Comparison of ENCODE assay signal across 15 mouse cellular contexts in the genomic region with DNA sequence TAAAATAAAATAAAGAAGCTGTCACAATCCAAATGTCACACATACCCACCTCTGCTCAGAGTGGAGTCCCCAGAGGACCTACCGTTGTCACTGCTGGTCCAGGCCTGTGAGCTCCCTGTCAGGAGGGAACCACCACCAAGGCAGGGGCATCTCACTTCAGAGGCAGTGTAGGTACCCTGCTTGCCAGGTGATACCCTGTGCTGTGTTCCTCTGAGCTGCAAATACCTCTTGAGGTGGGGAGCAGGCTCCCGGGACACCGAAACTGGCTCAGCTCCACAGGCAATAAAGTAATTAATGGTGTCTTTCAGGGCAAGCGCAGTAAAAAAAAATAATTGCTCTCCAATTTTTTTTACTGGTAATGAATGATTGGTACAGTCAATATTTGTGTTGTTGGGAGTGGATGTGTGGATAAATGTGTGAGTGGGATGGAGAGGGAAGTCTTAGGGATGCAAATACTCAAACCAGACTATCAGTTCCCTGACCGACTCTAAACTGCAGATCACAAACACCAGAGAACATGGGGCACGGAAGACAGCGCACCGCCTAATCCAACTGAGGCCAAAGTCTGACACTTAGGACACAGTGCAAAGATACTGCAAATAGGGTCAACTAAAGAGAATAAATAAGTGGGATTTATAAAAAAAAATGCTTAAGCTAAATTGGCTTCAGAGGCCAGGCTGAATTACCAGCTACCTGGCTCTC.
DNase-seq lines count a peak whose midpoint lies in the region; ATAC-seq lines count a peak whose summit lies in the region.
"Had no signal": no experiment of that assay in that cellular context is flagged by ENCODE, and none has a peak within 500 bp of the region (broad histone marks: within the 10 kb centered on the region; RNA-seq: fewer than 3 reads in every experiment).

No protein-coding gene starts in this region.

- no peaks in the 10 kb centered on the region for H3K9me3 ChIP-seq in embryonic facial prominence, embryonic 14.5 days (ENCODE audit: control insufficient read depth, low read length)
- H3K9me3 ChIP-seq in embryonic facial prominence, embryonic 10.5 days: no peaks in the 10 kb centered on the region
- H3K9me3 ChIP-seq in megakaryocyte, embryonic 14.5 days: no peaks in the 10 kb centered on the region
- H3K9me3 ChIP-seq: heart, embryonic 15.5 days; limb, embryonic 10.5 days; liver, embryonic 15.5 days had no signal

- H3K4me1 ChIP-seq in embryonic facial prominence, embryonic 14.5 days (ENCODE audit: control insufficient read depth, insufficient read depth, low read length): peaks cover 4% of the 10 kb centered on the region
- H3K4me1 ChIP-seq in embryonic facial prominence, embryonic 10.5 days: peaks cover 3% of the 10 kb centered on the region; the same call in 1 of the 2 replicates
- no peaks in the 10 kb centered on the region for H3K4me1 ChIP-seq in megakaryocyte, embryonic 14.5 days
- H3K4me1 ChIP-seq: liver, embryonic 15.5 days had no signal

- ATAC-seq in embryonic facial prominence, embryonic 14.5 days (ENCODE audit: low read depth): peak; percentile 13; the same call in 1 of the 2 replicates
- no peak for ATAC-seq in megakaryocyte, adult 5-6 weeks (ENCODE audit: poor library complexity, severe bottlenecking)

- H3K4me2 ChIP-seq in embryonic facial prominence, embryonic 14.5 days (ENCODE audit: low read depth, low read length): no peak overlapping the region
- H3K4me2 ChIP-seq: heart, embryonic 15.5 days; liver, embryonic 15.5 days had no signal

- 84% methylated on average over 8 of the region's 8 CpGs for WGBS in embryonic facial prominence, embryonic 14.5 days
- WGBS in embryonic facial prominence, embryonic 10.5 days: 92% methylated on average over 8 of the region's 8 CpGs

- H3K27me3 ChIP-seq in embryonic facial prominence, embryonic 14.5 days (replicated peaks; ENCODE audit: control insufficient read depth, insufficient read depth, low read length): no peaks in the 10 kb centered on the region
- no peaks in the 10 kb centered on the region for H3K27me3 ChIP-seq in embryonic facial prominence, embryonic 10.5 days (replicated peaks; ENCODE audit: low read depth, poor library complexity, severe bottlenecking)
- no peaks in the 10 kb centered on the region for H3K27me3 ChIP-seq in megakaryocyte, embryonic 14.5 days (replicated peaks)
- H3K27me3 ChIP-seq: heart, embryonic 15.5 days; liver, embryonic 15.5 days had no signal

- DNase-seq in embryonic facial prominence, embryonic 14.5 days (ENCODE audit: low spot score): no peak
- no peak for DNase-seq in embryonic facial prominence, embryonic 10.5 days (ENCODE audit: low spot score)
- peak; percentile 11 for DNase-seq in kidney, adult 9 months
- no peak for DNase-seq in kidney, postnatal 25 days
- no peak for DNase-seq in right cerebral cortex, adult 2 months (ENCODE audit: low spot score in 2 of 2)
- DNase-seq in gastrocnemius, postnatal 10 days: no peak
- DNase-seq: adrenal gland, adult 2 months; cerebellum, postnatal 10 days; gastrocnemius, postnatal 25 days; thymus, postnatal 14 days had no signal

- H3K36me3 ChIP-seq in embryonic facial prominence, embryonic 14.5 days (ENCODE audit: control insufficient read depth, insufficient read depth, low read length): no peaks in the 10 kb centered on the region
- no peaks in the 10 kb centered on the region for H3K36me3 ChIP-seq in embryonic facial prominence, embryonic 10.5 days (replicated peaks)
- no peaks in the 10 kb centered on the region for H3K36me3 ChIP-seq in megakaryocyte, embryonic 14.5 days (replicated peaks; ENCODE audit: low read length)
- H3K36me3 ChIP-seq: heart, embryonic 15.5 days; limb, embryonic 10.5 days; liver, embryonic 15.5 days had no signal

- no peak overlapping the region for H3K9ac ChIP-seq in embryonic facial prominence, embryonic 14.5 days (ENCODE audit: low read depth, low read length)
- H3K9ac ChIP-seq: heart, embryonic 15.5 days; liver, embryonic 15.5 days had no signal

- no peak overlapping the region for H3K27ac ChIP-seq in embryonic facial prominence, embryonic 14.5 days (replicated peaks; ENCODE audit: low read depth, low read length)
- H3K27ac ChIP-seq in embryonic facial prominence, embryonic 10.5 days (replicated peaks): no peak overlapping the region
- H3K27ac ChIP-seq: heart, embryonic 15.5 days; limb, embryonic 10.5 days; liver, embryonic 15.5 days had no signal

- no peak overlapping the region for H3K4me3 ChIP-seq in embryonic facial prominence, embryonic 14.5 days (ENCODE audit: low read depth, low read length)
- H3K4me3 ChIP-seq in embryonic facial prominence, embryonic 10.5 days: no peak overlapping the region
- peak overlapping the region; percentile 14 for H3K4me3 ChIP-seq in megakaryocyte, embryonic 14.5 days (replicated peaks)
- H3K4me3 ChIP-seq: heart, embryonic 15.5 days; limb, embryonic 10.5 days; liver, embryonic 15.5 days had no signal
